19 mouse cellular contexts compared by ENCODE assay signal in genomic region chr2:179370882-179371546, GRCm38 (mm10).
DNase-seq lines count a peak whose midpoint lies in the region; ATAC-seq and TF ChIP-seq lines count a peak whose summit lies in the region.
"Had no signal": no experiment of that assay in that cellular context is flagged by ENCODE, and none has a peak within 500 bp of the region (broad histone marks: within the 10 kb centered on the region; RNA-seq: fewer than 3 reads in every experiment).

No protein-coding gene starts in this region.

- 57% methylated on average over 14 of the region's 14 CpGs for WGBS in forebrain, embryonic 16.5 days
- 76% methylated on average over 14 of the region's 14 CpGs for WGBS in forebrain, embryonic 12.5 days
- 72% methylated on average over 14 of the region's 14 CpGs for WGBS in midbrain, postnatal 0 days

- H3K4me1 ChIP-seq in forebrain, embryonic 16.5 days (replicated peaks; ENCODE audit: control insufficient read depth, insufficient read depth, low read length) = peaks cover 8% of the 10 kb centered on the region; the same call in 1 of the 2 replicates
- no peaks in the 10 kb centered on the region for H3K4me1 ChIP-seq in forebrain, embryonic 12.5 days
- H3K4me1 ChIP-seq in midbrain, postnatal 0 days (ENCODE audit: insufficient read depth, low read length) = no peaks in the 10 kb centered on the region
- H3K4me1 ChIP-seq: heart, embryonic 13.5 days; kidney, embryonic 15.5 days had no signal

- intact Hi-C loops in left cerebral cortex, adult 2 months (cut with DNase I) = no loop called here

- DNase-seq in left cerebral cortex, adult 2 months (ENCODE audit: extremely low spot score in 1 of 2, low spot score in 2 of 2) = no peak
- no peak for DNase-seq in left cerebral cortex, adult 9 months (ENCODE audit: low spot score in 2 of 2)
- DNase-seq in brain, embryonic 14.5 days (ENCODE audit: low read depth) = peak; percentile 64
- DNase-seq in midbrain, postnatal 0 days (ENCODE audit: low spot score) = peak; percentile 54
- no peak for DNase-seq in urinary bladder, postnatal 14 days (ENCODE audit: low spot score)
- DNase-seq: adrenal gland, postnatal 36 days; B cell, adult 2 months; cerebellum, adult 18-20 months; gastrocnemius, postnatal 10 days; heart, adult 18-20 months; kidney, postnatal 4 days; liver; thymus, postnatal 36 days had no signal

- no peak overlapping the region for H3K9ac ChIP-seq in forebrain, embryonic 16.5 days (replicated peaks; ENCODE audit: low read depth, low read length)
- H3K9ac ChIP-seq in forebrain, embryonic 12.5 days = no peak overlapping the region
- H3K9ac ChIP-seq in midbrain, postnatal 0 days (replicated peaks; ENCODE audit: low read length, poor library complexity, severe bottlenecking) = no peak overlapping the region
- H3K9ac ChIP-seq: heart, embryonic 13.5 days; kidney, embryonic 15.5 days had no signal

- no peak overlapping the region for H3K4me3 ChIP-seq in forebrain, embryonic 16.5 days (replicated peaks; ENCODE audit: low read length)
- H3K4me3 ChIP-seq in forebrain, embryonic 12.5 days (replicated peaks) = no peak overlapping the region
- 0 out of 2 replicates have a peak overlapping the region, but pooled peaks have one; percentile 9 for H3K4me3 ChIP-seq in left cerebral cortex, adult 2 months
- no peak overlapping the region for H3K4me3 ChIP-seq in midbrain, postnatal 0 days (ENCODE audit: low read depth, low read length)
- H3K4me3 ChIP-seq: erythroblast, embryonic 14.5 days; heart, embryonic 13.5 days; kidney, embryonic 15.5 days had no signal

- no peaks in the 10 kb centered on the region for H3K9me3 ChIP-seq in forebrain, embryonic 16.5 days (ENCODE audit: control insufficient read depth, low read length)
- no peaks in the 10 kb centered on the region for H3K9me3 ChIP-seq in forebrain, embryonic 12.5 days
- no peaks in the 10 kb centered on the region for H3K9me3 ChIP-seq in midbrain, postnatal 0 days (ENCODE audit: low read length)
- H3K9me3 ChIP-seq: heart, embryonic 13.5 days; kidney, embryonic 15.5 days had no signal

- H3K4me2 ChIP-seq in forebrain, embryonic 16.5 days (ENCODE audit: low read length) = no peak overlapping the region
- no peak overlapping the region for H3K4me2 ChIP-seq in forebrain, embryonic 12.5 days
- no peak overlapping the region for H3K4me2 ChIP-seq in midbrain, postnatal 0 days (ENCODE audit: low read depth, low read length, poor library complexity, severe bottlenecking)
- H3K4me2 ChIP-seq: heart, embryonic 13.5 days; kidney, embryonic 15.5 days had no signal

- H3K27ac ChIP-seq in forebrain, embryonic 16.5 days (ENCODE audit: low read length) = no peak overlapping the region
- no peak overlapping the region for H3K27ac ChIP-seq in forebrain, embryonic 12.5 days
- H3K27ac ChIP-seq in left cerebral cortex, adult 2 months = no peak overlapping the region
- no peak overlapping the region for H3K27ac ChIP-seq in midbrain, postnatal 0 days (ENCODE audit: low read depth, low read length)
- H3K27ac ChIP-seq: heart, embryonic 13.5 days; kidney, embryonic 15.5 days had no signal

- no peaks in the 10 kb centered on the region for H3K27me3 ChIP-seq in forebrain, embryonic 16.5 days (replicated peaks; ENCODE audit: control insufficient read depth, insufficient read depth, low read length)
- no peaks in the 10 kb centered on the region for H3K27me3 ChIP-seq in forebrain, embryonic 12.5 days
- no peaks in the 10 kb centered on the region for H3K27me3 ChIP-seq in midbrain, postnatal 0 days (ENCODE audit: insufficient read depth, low read length)
- H3K27me3 ChIP-seq: heart, embryonic 13.5 days; kidney, embryonic 15.5 days had no signal

- no peak for TF ChIP-seq POLR2A in brain, embryonic 14.5 days (IDR thresholded peaks at IDR 0.05; ENCODE audit: borderline replicate concordance, extremely low read depth, insufficient read depth, insufficient read length, poor library complexity, severe bottlenecking)

- no peaks in the 10 kb centered on the region for H3K36me3 ChIP-seq in forebrain, embryonic 16.5 days (ENCODE audit: control insufficient read depth, insufficient read depth)
- H3K36me3 ChIP-seq in forebrain, embryonic 12.5 days (replicated peaks) = no peaks in the 10 kb centered on the region
- no peaks in the 10 kb centered on the region for H3K36me3 ChIP-seq in midbrain, postnatal 0 days (ENCODE audit: insufficient read depth, low read length)
- H3K36me3 ChIP-seq: heart, embryonic 13.5 days; kidney, embryonic 15.5 days had no signal

- ATAC-seq in forebrain, embryonic 16.5 days = peak; percentile 28; the same call in 1 of the 2 replicates
- ATAC-seq in forebrain, embryonic 12.5 days (ENCODE audit: low FRiP score) = no peak
- ATAC-seq in midbrain, postnatal 0 days (ENCODE audit: low FRiP score) = no peak
- ATAC-seq: lung, postnatal 0 days had no signal

- TF ChIP-seq CTCF in left cerebral cortex, adult 2 months (IDR thresholded peaks at IDR 0.05) = no peak; the same call in 1 of the 2 replicates
- no peak for TF ChIP-seq CTCF in brain, embryonic 14.5 days (IDR thresholded peaks at IDR 0.05; ENCODE audit: borderline replicate concordance, extremely low read depth, insufficient read depth, insufficient read length)
- TF ChIP-seq CTCF in midbrain, postnatal 0 days (IDR thresholded peaks at IDR 0.05) = peak; percentile 62

Comparison
In these comparisons a context has a peak if more than half of its experiments do, and no peak if none do; other contexts are left out.
1. DNase-seq: peak in brain, embryonic 14.5 days (single experiment) and midbrain, postnatal 0 days (single experiment); none in left cerebral cortex, adult 2 months (0 of 2), left cerebral cortex, adult 9 months (0 of 2) and urinary bladder, postnatal 14 days (single experiment).